Mouse (Mus musculus) liver, postnatal 0 days (tissue): Measurements from ENCODE around the gene Zswim4. TPM values are rescaled to one million over a fixed set of nuclear protein-coding genes. Genes with fewer than 3 reads are reported as not detected.
A peak's percentile ranks its signal among the peaks of the same experiment; 100 is the strongest.

Source experiments
- ATAC-seq: fragments of 200-750 bp; cut with Nextera tagmentation; 2 replicates; pipeline ENCODE4 v1.8.0; 2017; ENCODE audit warnings: mild to moderate bottlenecking, moderate library complexity
- DNase-seq: peaks from one replicate; pipeline ENCODE4 v3.0.0-alpha.2; 2016
- H3K27ac ChIP-seq: fragments of 300-500 bp; sonication (generic); 2 replicates; pipeline ENCODE4 v1.5.1; 2014; ENCODE audit warnings: antibody characterized with exemption, moderate library complexity, mild to moderate bottlenecking, low read depth
- H3K27me3 ChIP-seq: fragments of 300-500 bp; sonication (generic); 2 replicates; pipeline ENCODE4 v1.6.1; 2014; ENCODE audit warnings: low read length, control low read depth, mixed read lengths; ENCODE audit not compliant: insufficient read depth
- H3K36me3 ChIP-seq: fragments of 300-500 bp; sonication (generic); replicated peaks from 2 replicates; pipeline ENCODE4 v1.6.1; 2014; ENCODE audit warnings: mild to moderate bottlenecking, control low read depth, low read length, moderate library complexity, mixed read lengths; ENCODE audit not compliant: insufficient read depth
- H3K4me1 ChIP-seq: fragments of 300-500 bp; sonication (generic); 2 replicates; pipeline ENCODE4 v1.6.1; 2014; ENCODE audit warnings: antibody characterized with exemption, mild to moderate bottlenecking, control low read depth; ENCODE audit not compliant: insufficient read depth
- H3K4me2 ChIP-seq: fragments of 300-500 bp; sonication (generic); 2 replicates; pipeline ENCODE4 v1.6.1; 2014; ENCODE audit warnings: low read depth, mild to moderate bottlenecking, low read length, moderate library complexity, mixed read lengths
- H3K4me3 ChIP-seq: fragments of 300-500 bp; sonication (generic); 2 replicates; pipeline ENCODE4 v1.5.1; 2014; ENCODE audit warnings: low read depth, low read length
- H3K9ac ChIP-seq: fragments of 300-500 bp; sonication (generic); replicated peaks from 2 replicates; pipeline ENCODE4 v1.6.1; 2014; ENCODE audit warnings: mild to moderate bottlenecking, moderate library complexity
- H3K9me3 ChIP-seq: fragments of 300-500 bp; sonication (generic); 2 replicates; pipeline ENCODE4 v1.6.1; 2016; ENCODE audit warnings: mild to moderate bottlenecking, control low read depth, low read length, mixed read lengths
- CTCF ChIP-seq: sonication (generic); IDR thresholded peaks from 2 replicates; pipeline ENCODE4 v1.5.1; 2016; ENCODE audit warnings: antibody characterized with exemption, low read depth
- EP300 ChIP-seq: IDR thresholded peaks from 2 replicates; pipeline ENCODE4 v1.6.1; 2016; ENCODE audit warnings: antibody characterized with exemption, low read depth, mild to moderate bottlenecking
- WGBS: fragments of 180-500 bp; shearing (Covaris S2); extraction: QIAGEN DNeasy Blood & Tissue Kit; methylation state at CpG from one replicate; pipeline ENCODE4 v1.1.7; 2014; ENCODE audit not compliant: insufficient replicate concordance; 5-methylcytosine and 5-hydroxymethylcytosine counted together
- polyA plus RNA-seq: library from polyadenylated mRNA; unstranded; fragments of >200 nt; fragmentation: Nextera tagmentation; extraction: Ambion mirVana; gene quantifications from 2 replicates; pipeline ENCODE4 v1.2.1, GENCODE M21; 2015

Zswim4 gene
- polyA plus RNA-seq, 1 experiment from 2014 or later = 1.4 TPM

- Histone ChIP-seq H3K36me3 (peaks cover 51% of the 10 kb centered on the region), H3K9ac (no peak overlapping the region), H3K9me3 (no peaks in the 10 kb centered on the region), H3K27me3 (no peaks in the 10 kb centered on the region), H3K27ac (no peak overlapping the region), H3K4me3 (no peak overlapping the region), H3K4me1 (peaks cover 2% of the 10 kb centered on the region; the same call in 1 of the 2 replicates), H3K4me2 (no peak overlapping the region)
- DNase-seq = no peak
- TF ChIP-seq CTCF = no peak
- TF ChIP-seq EP300 = no peak
- WGBS = 82% methylated on average over 5 of the region's 5 CpGs
- ATAC-seq = no peak
Measured at GRCm38 (mm10) chr8:84218143-84218542, 18.7 kb downstream of the Zswim4 start.

- no peak overlapping the region for H3K4me3 ChIP-seq
- peaks cover 56% of the 10 kb centered on the region for H3K36me3 ChIP-seq
- ATAC-seq (no peak), DNase-seq (no peak)
- H3K4me2 ChIP-seq = no peak overlapping the region
- H3K27ac ChIP-seq = no peak overlapping the region
- WGBS = 89% methylated on average over 11 of the region's 11 CpGs
- no peaks in the 10 kb centered on the region for H3K27me3 ChIP-seq
- H3K4me1 ChIP-seq = no peaks in the 10 kb centered on the region; the same call in 1 of the 2 replicates
- H3K9ac ChIP-seq = no peak overlapping the region
- TF ChIP-seq CTCF = no peak
- no peak for TF ChIP-seq EP300
- H3K9me3 ChIP-seq = no peaks in the 10 kb centered on the region
Measured at GRCm38 (mm10) chr8:84217206-84217605, 19.6 kb downstream of the Zswim4 start.

- Histone ChIP-seq H3K4me3 (no peak overlapping the region), H3K27ac (no peak overlapping the region), H3K9ac (no peak overlapping the region), H3K4me1 (peaks cover 6% of the 10 kb centered on the region), H3K4me2 (no peak overlapping the region), H3K27me3 (no peaks in the 10 kb centered on the region), H3K36me3 (peaks cover 52% of the 10 kb centered on the region), H3K9me3 (no peaks in the 10 kb centered on the region)
- ATAC-seq (no peak), DNase-seq (no peak)
- TF ChIP-seq CTCF = no peak
- no peak for TF ChIP-seq EP300
- 84% methylated on average over 4 of the region's 4 CpGs for WGBS
Measured at GRCm38 (mm10) chr8:84213277-84213676, 23.6 kb downstream of the Zswim4 start.

GRCm38 (mm10) chr8:84211881-84212563 is 24.8 kb downstream of the Zswim4 start:
- ATAC-seq (no peak), DNase-seq (no peak)
- peaks cover 42% of the 10 kb centered on the region for H3K36me3 ChIP-seq
- H3K27ac ChIP-seq = no peak overlapping the region
- no peak overlapping the region for H3K4me3 ChIP-seq
- H3K4me1 ChIP-seq = peaks cover 10% of the 10 kb centered on the region
- no peaks in the 10 kb centered on the region for H3K9me3 ChIP-seq
- no peaks in the 10 kb centered on the region for H3K27me3 ChIP-seq
- TF ChIP-seq CTCF = no peak
- no peak for TF ChIP-seq EP300
- H3K9ac ChIP-seq = no peak overlapping the region
- no peak overlapping the region for H3K4me2 ChIP-seq
- WGBS = 88% methylated on average over 31 of the region's 31 CpGs

GRCm38 (mm10) chr8:84211202-84211601 is 25.7 kb downstream of the Zswim4 start:
- Histone ChIP-seq H3K27me3 (no peaks in the 10 kb centered on the region), H3K9me3 (no peaks in the 10 kb centered on the region), H3K9ac (no peak overlapping the region), H3K36me3 (peaks cover 38% of the 10 kb centered on the region), H3K27ac (no peak overlapping the region), H3K4me3 (no peak overlapping the region), H3K4me2 (no peak overlapping the region), H3K4me1 (peaks cover 10% of the 10 kb centered on the region)
- no peak for ATAC-seq
- 81% methylated on average over 2 of the region's 3 CpGs for WGBS
- no peak for TF ChIP-seq EP300
- TF ChIP-seq CTCF = no peak
- DNase-seq = no peak

- H3K9me3 ChIP-seq = no peaks in the 10 kb centered on the region
- ATAC-seq (peak; percentile 58), DNase-seq (peak; percentile 86)
- peaks cover 10% of the 10 kb centered on the region for H3K4me1 ChIP-seq
- H3K4me3 ChIP-seq = no peak overlapping the region
- no peak overlapping the region for H3K27ac ChIP-seq
- peaks cover 37% of the 10 kb centered on the region for H3K36me3 ChIP-seq
- 43% methylated on average over 25 of the region's 34 CpGs for WGBS
- H3K9ac ChIP-seq = no peak overlapping the region
- peak overlapping the region; percentile 38; the same call in 1 of the 2 replicates for H3K4me2 ChIP-seq
- peak; percentile 96 for TF ChIP-seq CTCF
- no peak for TF ChIP-seq EP300
- no peaks in the 10 kb centered on the region for H3K27me3 ChIP-seq
Measured at GRCm38 (mm10) chr8:84210167-84210791, 26.6 kb downstream of the Zswim4 start.
